Mouse (Mus musculus): ENCODE measurements around the gene Pld1.

GRCm38 (mm10) chr3:28033898-28034297 is 95.4 kb downstream of the Pld1 start:
- TF ChIP-seq CTCF (IDR thresholded peaks at IDR 0.05; ENCODE audit: extremely low read depth, insufficient read depth, insufficient read length, insufficient replicate concordance) (no peak), POLR2A (IDR thresholded peaks at IDR 0.05; ENCODE audit: low read depth, low read length) (no peak)
